Mouse (Mus musculus) kidney, adult 8-10 months (tissue): ENCODE measurements around the gene Wdhd1.

Experiments used
- DNase-seq, 2 experiments: peaks; one replicate each; pipeline ENCODE4 v3.0.0; 2022

Wdhd1 gene

GRCm38 (mm10) chr14:47279058-47279457, 2.4 kb upstream of the Wdhd1 start:
- DNase-seq = no peak

DNA sequence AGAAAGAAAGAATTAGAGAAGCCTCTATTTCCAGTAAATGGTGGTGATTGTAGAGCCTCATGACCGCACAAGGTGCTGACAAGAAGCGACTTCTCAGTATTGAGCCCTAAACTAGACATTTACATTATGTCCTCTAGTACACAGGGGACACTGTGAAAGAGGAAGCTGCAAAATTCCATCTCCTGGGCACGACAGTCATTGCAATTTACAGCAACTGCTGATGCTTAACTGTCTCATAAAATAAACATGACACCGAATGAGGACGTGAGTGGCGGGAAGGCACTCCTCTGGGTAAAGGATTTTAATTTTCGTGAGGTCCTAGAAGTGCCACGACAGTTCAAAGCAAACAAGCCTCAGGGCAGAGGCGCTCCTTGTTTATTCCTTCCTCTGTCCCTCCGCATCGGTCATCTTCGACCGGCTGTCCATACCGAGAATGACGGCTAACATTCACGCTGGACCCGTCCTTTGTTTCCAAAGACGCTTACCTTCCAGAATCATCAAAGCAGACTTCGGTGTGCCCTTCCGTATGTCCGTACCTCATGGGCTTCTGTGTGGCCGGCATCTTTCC, 537 bp downstream of the Wdhd1 start:
- DNase-seq = no peak

- DNase-seq = no peak
Observed at GRCm38 (mm10) chr14:47275417-47275816, 1.2 kb downstream of the Wdhd1 start.

- DNase-seq = no peak
Observed at GRCm38 (mm10) chr14:47273751-47274150, 2.9 kb downstream of the Wdhd1 start.

- DNase-seq = no peak
Observed at GRCm38 (mm10) chr14:47269706-47270105, 7.0 kb downstream of the Wdhd1 start.

DNA sequence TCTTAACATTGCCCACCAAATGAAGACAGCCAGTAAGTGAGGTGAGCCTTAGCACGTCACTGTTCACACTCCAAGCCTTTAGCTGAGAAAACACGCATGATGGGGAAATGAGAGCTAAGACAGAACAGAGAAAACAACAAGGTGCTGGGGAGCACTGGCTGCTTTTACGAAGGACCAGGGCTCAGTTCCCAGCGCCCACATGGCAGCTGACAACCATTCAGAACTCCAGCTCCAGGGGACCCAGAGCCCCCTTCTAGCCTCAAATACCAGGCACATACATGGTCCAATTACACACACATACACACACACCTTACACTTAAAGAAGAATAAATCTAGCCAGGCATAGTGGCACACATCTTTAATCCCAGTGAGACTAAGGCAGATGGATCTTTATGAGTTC, 7.6 kb downstream of the Wdhd1 start:
- no peak for DNase-seq

GRCm38 (mm10) chr14:47265829-47266228, 10.8 kb downstream of the Wdhd1 start:
- no peak for DNase-seq

DNA sequence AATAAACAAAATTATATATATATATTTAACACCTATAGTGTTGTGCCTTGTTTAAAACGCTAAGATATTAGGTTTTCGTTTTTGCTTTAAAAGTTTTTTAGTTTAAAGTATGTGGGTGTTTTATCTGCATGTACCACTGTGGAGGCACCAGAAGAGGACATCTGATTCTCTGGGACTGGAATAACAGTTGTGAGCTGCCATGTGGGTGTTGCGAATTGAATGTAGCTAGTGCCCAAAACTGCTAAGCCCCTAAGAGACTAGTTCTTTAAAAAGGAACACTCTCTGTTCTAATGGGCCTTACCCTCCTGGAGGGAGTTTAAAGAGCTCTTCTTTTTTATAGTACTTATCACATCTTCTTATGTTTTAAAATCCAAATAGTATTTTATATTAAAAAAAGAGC, 11.8 kb downstream of the Wdhd1 start:
- no peak for DNase-seq

DNA sequence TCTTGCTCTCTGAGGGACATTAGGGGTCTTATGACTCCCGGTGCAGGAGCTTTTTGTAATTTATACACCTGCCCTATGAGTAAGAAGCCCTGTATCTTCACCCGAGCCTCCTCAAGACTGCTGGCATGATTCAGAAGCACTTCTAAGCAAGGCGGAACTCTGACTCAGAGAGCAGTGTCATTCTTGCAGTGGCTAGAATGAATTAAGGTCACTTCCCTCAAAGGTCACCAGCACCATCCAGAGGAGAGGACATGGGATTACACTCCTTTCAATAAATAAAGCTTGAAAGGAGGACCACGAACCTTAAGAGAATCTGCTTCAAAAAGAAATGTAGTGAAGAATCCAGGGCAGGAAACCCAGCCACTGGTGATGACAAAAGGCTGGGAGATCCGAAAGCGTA, 26.8 kb downstream of the Wdhd1 start:
- DNase-seq = no peak

- DNase-seq = peak in 1 of 2 experiments; percentile 18
Observed at GRCm38 (mm10) chr14:47242753-47243152, 33.9 kb downstream of the Wdhd1 start.

DNA sequence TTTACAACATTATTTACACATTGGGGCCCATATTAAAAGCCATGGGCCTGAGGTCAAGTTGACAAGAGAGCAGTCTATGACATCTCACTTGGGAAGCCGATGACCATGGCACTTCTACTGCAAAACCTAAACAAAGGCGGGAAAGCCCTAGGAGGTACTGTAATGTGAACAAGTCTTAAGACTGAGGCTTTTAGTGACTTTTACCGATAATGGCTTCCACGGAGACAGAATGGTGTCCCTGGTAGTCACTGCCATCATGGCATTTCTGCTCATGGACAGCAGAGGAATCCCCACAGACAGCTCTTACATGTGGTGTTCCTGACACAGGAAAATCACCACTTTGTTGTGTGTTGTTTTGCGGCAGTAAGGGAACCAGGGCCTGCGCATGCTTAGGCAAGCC, 35.6 kb downstream of the Wdhd1 start:
- DNase-seq = no peak

GRCm38 (mm10) chr14:47240600-47240999, 36.1 kb downstream of the Wdhd1 start:
- no peak for DNase-seq

DNA sequence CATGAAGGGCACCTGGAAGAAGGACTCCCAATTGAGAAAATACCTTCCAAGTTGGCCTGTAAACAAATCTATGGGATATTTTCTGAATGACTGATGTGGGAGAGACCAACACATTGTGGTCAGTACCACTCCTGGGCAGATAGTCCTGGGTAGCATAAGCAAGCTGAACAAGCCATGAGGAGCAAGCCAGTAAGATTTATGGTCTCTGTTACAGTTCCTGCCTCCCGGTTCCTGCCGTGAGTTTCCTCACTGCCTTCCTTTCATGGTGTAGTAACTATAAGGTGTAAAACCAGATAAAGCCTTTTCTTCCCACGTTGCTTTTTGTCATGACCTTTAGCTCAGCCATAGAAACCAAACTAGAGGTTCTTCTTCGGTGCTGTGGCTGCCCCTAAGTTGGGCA, 39.4 kb downstream of the Wdhd1 start:
- DNase-seq = no peak

- no peak for DNase-seq
Observed at GRCm38 (mm10) chr14:47236491-47236890, 40.2 kb downstream of the Wdhd1 start.

- no peak for DNase-seq
Observed at GRCm38 (mm10) chr14:47234526-47235250, 42.0 kb downstream of the Wdhd1 start.

DNA sequence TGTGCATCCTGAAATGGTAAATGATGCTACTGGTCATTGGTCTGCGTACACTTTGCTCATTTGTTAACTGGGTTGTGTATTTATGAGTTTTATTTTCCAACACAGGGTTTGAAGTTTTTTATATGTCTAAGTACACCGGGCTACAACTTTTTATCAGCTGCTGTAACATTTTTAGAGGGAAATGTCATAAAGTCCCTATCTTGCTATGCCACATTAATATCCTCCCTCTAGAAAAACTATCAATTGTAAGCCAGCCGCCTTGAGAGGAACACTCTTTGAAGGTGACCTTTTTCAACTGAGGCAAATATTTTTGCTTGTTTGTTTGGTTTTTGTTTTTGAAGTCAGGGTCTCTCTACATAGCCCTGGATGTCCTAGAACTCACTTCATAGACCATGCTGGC, 42.6 kb downstream of the Wdhd1 start:
- DNase-seq = no peak

DNA sequence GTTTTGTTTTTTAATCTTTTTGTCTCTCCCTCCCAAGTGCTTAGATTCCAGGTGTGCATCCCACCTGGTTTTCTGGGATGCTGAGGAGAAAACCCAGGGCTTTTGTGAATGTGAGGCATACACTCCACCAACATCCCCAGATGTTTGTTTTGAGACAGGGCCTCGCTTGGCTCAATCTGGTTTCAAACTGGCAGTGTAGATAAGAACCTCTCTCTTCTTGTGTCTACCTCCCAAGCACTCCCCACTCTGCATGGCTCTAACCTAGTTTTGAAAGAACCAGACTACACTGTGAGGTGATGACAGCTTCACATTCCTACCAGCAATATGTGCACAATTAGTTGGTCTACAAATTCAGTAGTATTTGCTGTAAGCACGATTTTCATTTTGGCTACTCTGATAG, 43.1 kb downstream of the Wdhd1 start:
- no peak for DNase-seq

DNA sequence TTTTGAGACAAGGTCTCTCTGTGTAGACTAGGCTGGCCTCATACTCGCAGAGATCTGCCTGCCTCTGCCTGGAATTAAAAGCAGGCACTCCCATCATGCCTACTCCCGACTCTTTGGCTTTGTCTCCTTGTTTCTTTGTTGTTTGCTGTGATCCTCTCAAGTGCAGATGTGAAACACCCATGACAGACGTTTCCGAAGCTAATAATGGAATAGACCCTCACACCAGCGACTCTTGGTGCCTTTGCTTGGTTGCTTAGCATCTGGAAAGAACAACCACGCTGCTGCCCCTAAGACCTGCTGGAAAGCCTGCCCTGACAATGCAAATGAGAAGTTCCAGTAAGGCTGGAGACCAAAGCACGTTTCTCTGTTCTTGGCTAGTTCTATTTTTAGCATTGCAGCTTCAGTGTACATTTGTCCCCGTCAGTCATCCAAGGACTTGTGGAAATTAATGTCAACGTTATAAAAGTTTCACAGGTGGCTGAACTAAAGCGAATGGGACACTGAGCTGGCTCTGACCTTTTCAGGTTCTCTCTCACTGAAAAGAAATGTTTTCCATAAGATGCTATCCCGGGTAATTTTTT, 46.8 kb downstream of the Wdhd1 start:
- no peak for DNase-seq

DNA sequence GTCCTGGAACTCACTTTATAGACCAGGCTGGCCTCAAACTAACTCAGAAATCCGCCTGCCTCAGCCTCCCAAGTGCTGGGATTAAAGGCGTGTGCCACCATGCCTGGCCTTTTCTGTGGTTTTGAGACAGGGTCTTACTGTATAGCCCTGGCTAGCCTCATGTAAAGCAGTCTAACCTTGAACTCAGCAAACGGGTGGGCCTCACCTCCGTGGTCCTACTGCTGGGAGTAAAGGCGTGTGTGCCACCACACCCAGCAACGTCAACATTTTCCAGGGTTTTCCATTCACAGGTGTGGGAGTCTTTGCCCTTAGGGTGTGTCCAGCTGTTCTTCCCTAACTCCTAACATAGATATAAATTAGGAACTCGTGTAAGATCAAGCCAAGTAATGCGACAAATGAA, 50.7 kb downstream of the Wdhd1 start:
- DNase-seq = no peak

DNA sequence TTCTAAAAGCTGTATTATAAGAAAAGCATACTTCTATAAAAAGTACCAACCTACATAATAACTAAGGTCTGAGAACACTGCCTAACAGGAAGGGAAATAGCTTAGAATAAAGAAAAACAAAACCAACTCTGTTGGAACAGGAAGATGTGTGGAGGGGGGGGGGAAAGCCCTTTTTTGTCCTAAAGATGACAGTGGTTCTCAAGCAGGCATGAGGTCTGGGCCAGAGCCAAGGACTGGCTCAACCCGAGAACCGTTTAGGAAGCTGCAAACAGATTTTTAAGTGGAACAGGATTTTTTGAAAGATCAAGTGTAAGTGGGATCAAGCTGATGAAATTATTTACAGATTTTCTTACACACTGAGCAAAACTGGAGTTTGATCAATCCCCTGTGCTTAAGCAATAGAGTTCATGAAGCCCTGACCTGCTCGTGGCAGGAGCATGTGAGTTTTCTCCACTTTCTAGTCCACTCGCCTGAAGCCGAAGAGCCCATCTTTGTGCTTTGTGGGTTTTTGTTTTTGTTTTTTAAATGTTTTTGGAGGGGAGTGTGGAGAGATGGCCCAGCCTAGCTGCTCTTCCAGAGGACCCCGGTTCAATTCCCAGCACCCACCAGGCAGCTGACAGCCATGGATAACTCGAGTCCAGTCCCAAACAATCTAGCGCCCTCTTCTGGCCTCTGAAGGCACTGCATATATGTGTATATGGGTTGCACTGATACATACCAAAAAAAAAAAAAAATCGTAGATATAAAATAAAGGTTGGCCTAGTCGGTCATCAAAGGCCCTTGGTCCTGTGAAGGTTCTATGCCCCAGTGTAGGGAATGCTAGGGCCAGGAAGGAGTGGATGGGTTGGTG, 52.0 kb downstream of the Wdhd1 start:
- DNase-seq = no peak

DNA sequence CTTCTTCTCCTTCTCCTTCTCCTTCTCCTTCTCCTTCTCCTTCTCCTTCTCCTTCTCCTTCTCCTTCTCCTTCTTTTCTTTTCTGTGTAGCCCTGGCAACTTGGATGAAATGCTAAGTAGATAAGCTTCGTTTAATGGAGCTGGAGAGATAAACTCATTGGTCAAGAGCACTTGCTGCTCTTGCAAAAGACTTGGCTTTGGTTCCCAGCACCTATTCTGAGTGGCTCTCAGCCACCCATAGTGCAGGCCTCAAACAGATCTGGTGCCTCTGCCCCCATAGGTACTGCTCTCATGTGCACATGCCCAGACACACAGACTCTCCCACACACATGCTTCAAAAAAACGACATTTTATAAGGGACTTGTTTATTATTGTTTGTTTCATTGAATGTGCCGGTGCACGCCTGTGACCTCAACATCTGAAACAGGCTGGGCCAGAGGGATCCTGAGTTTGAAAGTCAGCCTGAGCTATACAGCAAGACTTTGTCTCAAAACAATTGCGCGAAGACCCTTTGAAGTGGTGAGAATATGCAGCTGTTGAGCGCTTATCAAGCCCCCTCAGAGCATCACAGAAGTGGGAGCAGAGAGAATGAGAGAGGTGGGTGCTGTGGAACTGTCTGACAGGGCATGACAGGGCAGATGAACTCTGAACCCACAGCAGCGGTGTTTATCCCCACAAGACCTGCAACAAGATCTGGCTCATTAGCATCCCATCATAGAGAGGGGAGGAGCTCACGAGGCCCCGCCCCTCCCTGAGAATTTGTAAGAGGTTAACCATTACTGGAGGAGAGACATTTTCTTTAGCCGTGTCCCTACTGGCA, 53.8 kb downstream of the Wdhd1 start:
- no peak for DNase-seq

DNA sequence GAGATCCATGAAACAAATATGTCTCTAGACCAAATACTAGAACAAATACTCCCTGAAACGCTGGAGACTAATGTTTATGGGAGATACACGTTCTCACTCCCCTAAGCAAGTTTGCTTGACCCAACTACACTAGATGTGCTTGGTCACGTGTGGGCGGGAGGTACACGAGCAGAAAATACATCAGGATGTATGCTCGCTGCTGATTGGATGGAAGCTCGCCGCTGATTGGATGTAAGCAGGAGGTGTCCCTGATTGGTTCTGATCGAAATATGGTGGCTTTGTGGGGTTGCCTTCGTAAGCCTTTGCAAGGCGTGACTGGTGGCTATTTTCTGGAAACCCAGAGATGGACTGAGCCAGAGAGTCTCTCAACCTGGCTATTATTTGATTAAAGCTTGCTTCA, 55.1 kb downstream of the Wdhd1 start:
- DNase-seq = no peak
